Mouse (Mus musculus): ENCODE measurements around the gene Trf. TPM values are rescaled to one million over a fixed set of nuclear protein-coding genes. Genes with fewer than 3 reads are reported as not detected.
"Not testable (repeated sequence)": the region's sequence is repeated elsewhere in the genome, so short reads cannot be mapped to it uniquely, and the experiment has no call there.

The Trf gene
- total RNA-seq, 1 experiment from 2014 or later: 68.0 TPM

DNA sequence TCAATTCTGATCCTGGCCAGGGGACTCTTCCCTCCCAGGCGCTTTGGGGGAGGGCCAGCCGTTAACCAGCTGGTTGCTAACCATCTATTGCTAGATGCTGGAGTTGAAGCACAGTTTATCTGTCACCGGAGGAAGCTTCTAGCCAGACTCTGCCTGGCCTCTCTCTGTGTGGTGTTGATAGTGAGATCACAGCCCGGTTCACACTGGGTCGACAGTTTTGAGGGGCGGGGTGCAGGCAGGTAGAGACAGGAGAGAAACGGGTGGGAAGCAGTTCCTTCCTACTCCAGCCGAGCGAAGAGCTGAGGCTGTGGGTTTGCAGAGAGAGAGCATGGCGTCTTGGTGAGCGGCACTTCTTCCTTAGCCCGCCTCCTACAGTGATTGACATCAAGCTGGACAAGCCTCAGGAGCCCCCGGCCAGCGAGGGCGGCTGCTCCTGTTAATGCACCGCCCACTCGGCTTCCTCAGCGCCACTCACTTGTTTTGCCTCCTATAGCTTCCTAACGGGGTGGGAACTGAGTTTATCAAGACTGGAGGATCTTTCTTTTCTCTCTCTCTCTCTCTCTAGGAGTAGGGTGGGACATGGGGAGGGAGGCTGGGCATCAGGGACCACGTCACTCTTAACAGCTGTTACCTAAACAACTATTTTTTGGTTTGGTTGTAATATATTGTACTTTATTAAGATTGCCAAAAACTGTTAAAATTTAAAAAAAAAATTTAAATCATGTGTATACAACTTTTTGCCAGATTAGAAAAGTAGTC is 49.3 kb downstream of the Trf start:
- peak; percentile 96 to 99 for ATAC-seq (replicated peaks in 1 of 2; ENCODE audit: insufficient read depth in 1 of 2, low FRiP score in 2 of 2, low TSS enrichment in 1 of 2, low read depth in 1 of 2, poor library complexity in 2 of 2, severe bottlenecking in 2 of 2)

DNA sequence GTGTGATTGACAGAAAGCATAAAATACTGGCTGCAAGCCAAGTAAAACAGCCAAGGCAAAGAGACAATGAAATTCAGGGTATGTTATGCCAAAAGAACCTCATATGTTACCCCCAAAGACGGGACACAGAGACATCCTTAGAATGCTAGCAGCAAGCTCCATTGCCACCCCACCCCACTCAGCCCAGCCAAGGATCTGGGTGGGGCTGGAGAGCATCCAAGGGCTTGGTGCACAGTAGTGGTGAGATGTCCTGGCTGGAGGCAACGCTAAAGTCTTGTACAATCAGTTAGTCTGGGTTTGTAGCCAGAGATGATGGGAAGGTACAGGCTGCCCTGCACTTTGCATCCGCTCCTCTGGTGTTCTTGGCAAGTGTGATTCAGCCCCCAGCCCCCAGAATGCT is 49.9 kb downstream of the Trf start:
- peak in 1 of 2 experiments; percentile 4; a peak in 1 of 4 replicates for ATAC-seq (replicated peaks in 1 of 2; ENCODE audit: insufficient read depth in 1 of 2, low FRiP score in 2 of 2, low TSS enrichment in 1 of 2, low read depth in 1 of 2, poor library complexity in 2 of 2, severe bottlenecking in 2 of 2)

DNA sequence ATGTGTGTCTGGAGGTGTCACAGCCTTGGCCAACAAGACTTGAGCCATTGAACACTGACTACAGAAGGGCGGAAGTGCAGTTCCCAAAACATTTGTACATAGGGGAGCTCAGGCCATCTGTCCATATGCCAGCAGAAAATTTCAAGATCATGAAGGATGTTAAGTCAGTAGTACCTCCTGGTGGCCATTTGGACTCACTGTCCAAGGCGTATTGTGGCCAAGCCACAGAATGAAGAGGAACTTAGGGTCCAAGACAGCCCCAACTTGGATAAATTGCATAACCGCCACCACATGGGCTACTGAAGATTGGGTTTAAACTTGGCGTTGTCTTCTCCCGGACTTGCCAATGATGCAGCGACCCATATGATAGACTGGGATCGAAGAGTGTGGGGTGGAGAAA is 54.6 kb downstream of the Trf start:
- ATAC-seq (replicated peaks in 1 of 2; ENCODE audit: insufficient read depth in 1 of 2, low FRiP score in 2 of 2, low TSS enrichment in 1 of 2, low read depth in 1 of 2, poor library complexity in 2 of 2, severe bottlenecking in 2 of 2): no peak

DNA sequence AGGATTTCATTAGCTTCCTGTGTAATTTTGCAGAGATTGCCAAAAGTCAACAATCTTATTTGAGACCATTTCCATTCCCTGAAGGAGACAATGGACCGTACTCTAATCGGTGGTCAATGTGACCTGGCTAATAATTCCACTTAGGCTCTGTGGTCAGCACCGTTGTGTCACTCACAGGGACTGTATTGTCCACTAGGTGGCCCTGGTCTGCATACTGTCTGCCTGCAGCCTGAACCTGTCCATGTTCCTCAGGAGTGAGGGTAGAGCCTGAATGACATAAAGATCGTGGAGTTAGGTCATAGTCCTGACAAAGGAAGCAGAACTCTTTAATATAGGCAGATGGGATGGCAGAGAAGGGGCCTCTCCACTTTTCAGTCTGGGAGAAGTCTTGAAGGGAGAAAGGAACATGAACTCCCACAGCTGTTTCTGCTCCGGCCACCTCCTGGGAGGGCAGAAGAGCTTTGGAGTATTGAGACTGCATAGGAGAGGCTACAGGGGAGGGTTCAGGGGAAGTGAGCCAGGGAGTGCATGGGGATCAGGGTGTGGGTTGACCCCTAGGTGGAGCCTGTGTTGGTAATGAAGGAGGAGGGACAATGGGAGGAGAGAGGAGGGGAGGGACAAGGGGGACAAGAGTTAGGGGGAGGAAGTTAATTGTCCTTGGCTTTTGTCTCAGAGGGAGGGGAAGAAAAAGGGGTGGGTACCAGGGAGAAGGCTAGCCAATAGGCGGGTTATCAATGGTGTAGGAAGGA is 55.3 kb downstream of the Trf start:
- ATAC-seq (replicated peaks in 1 of 2; ENCODE audit: insufficient read depth in 1 of 2, low FRiP score in 2 of 2, low TSS enrichment in 1 of 2, low read depth in 1 of 2, poor library complexity in 2 of 2, severe bottlenecking in 2 of 2): peak; percentile 29 to 53; a peak in 2 of 4 replicates

DNA sequence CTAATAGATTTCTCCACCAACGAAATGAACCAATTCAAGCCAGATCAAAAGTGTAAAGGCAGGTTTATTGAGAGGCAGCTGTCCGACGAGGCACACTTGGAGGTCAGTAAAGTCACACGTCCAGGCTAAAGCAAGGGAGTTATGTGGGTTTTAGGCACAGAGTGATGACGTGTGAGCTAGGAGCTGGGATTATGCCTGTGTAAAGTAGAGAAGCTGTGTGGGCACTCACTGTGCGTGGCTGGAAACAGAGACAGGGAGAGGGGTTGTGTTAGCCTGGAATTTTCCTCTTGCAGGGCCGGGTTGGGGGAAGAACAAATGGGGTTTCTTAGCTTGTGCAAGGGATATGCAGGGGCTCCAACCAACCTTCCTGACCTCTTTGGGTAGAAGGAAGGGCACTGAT is 61.5 kb downstream of the Trf start:
- ATAC-seq (replicated peaks in 1 of 2; ENCODE audit: insufficient read depth in 1 of 2, low FRiP score in 2 of 2, low TSS enrichment in 1 of 2, low read depth in 1 of 2, poor library complexity in 2 of 2, severe bottlenecking in 2 of 2): no peak

DNA sequence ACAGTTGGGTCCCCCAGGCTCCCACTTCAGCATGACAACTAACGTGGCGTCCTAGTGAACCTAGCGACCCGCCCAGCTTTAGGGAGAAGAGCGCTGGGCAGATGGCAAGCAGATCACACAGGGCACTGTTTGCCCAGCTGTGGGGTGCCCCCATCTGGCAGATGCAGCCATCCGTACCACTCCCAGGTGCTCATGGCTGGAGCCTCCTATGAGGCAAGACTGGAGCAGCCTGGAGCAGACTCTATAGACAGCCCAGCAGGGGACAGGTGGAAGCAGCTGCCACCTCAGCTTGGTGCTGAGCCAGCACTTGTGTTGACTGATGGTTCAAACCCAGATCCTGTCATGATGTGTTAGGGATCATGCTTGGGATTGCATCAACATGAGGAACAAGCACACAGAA is 62.2 kb downstream of the Trf start:
- ATAC-seq (replicated peaks in 1 of 2; ENCODE audit: insufficient read depth in 1 of 2, low FRiP score in 2 of 2, low TSS enrichment in 1 of 2, low read depth in 1 of 2, poor library complexity in 2 of 2, severe bottlenecking in 2 of 2): no peak

DNA sequence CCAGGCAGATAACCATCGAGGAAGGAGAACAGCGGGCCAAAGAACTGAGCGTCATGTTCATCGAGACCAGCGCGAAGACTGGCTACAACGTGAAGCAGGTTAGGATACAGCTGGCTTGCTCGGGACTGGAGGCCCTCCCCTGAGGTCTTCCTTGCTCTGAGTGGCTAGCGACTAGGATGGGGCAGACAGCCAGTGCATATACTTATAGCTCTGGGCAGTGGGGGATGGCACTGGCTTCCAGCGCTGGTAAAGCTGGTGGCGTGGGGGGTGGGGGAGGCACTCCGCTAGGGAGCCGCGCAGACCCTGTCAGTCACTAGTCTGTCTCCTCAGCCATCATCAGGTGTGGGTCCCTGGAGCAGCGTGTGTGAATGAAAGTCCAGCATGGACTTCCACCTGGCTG is 66.4 kb downstream of the Trf start:
- ATAC-seq (replicated peaks in 1 of 2; ENCODE audit: insufficient read depth in 1 of 2, low FRiP score in 2 of 2, low TSS enrichment in 1 of 2, low read depth in 1 of 2, poor library complexity in 2 of 2, severe bottlenecking in 2 of 2): no peak

DNA sequence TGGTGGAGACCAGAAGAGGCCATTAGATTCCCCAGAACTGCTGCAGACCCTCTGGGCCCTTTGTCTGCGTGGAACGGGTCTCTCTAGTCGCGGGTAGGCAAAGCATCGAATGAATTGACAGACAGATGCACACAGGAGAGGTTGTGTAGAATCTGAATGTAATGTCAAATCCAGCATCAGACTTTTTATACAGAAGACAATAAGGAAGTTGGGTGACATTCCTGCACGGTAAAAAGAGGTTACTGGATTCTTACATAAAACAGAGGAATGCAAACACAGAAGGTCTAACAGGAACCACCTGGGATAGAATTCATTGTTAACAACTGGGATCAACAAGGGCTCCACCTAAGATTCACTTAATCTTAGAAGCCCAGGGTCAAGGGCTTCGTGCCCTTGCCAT is 75.1 kb downstream of the Trf start:
- not testable (repeated sequence) for ATAC-seq (replicated peaks in 1 of 2; ENCODE audit: insufficient read depth in 1 of 2, low FRiP score in 2 of 2, low TSS enrichment in 1 of 2, low read depth in 1 of 2, poor library complexity in 2 of 2, severe bottlenecking in 2 of 2)

DNA sequence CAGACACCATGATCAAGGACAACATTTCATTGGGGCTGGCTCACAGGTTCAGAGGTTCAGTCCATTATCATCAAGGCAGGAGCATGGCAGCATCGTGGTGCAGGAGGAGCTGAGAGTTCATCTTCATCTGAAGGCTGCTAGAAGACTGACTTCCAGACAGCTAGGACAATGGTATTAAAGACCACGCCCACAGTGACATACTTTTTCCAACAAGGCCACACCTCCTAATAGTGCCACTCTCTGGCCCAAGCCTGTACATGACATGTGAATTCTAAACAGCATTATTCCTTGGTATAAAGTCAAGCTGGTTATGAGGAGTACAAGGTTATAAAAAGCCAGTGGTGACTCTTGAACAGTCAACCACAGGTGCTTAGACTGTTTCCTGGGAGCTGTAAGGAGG is 75.7 kb downstream of the Trf start:
- no peak for ATAC-seq (replicated peaks in 1 of 2; ENCODE audit: insufficient read depth in 1 of 2, low FRiP score in 2 of 2, low TSS enrichment in 1 of 2, low read depth in 1 of 2, poor library complexity in 2 of 2, severe bottlenecking in 2 of 2)

Other genes with a start within 250 kb of the Trf start
- gene Slco2a1, start 241.7 kb downstream of the Trf start, total RNA-seq (2017): 0.25 and 0.88 TPM in 2 replicates
- 3.5 and 5.2 TPM in 2 replicates for gene Rab6b, start 118.7 kb downstream of the Trf start, total RNA-seq (2017)
- 19.1 and 21.7 TPM in 2 replicates for gene Srprb, start 28.3 kb downstream of the Trf start, total RNA-seq (2017)
- gene Gm20425, start 137 bp downstream of the Trf start, total RNA-seq (2017): not detected in 2 replicates
- 1.8 TPM in 1 of 2 replicates, not detected in the other for gene 1300017J02Rik, start 74.6 kb upstream of the Trf start, total RNA-seq (2017)
- 187 and 235 TPM in 2 replicates for gene Topbp1, start 74.8 kb upstream of the Trf start, total RNA-seq (2017)
- 172 and 198 TPM in 2 replicates for gene Cdv3, start 135.4 kb upstream of the Trf start, total RNA-seq (2017)
- 3.4 and 6.3 TPM in 2 replicates for gene Bfsp2, start 250.0 kb upstream of the Trf start, total RNA-seq (2017)

All from hematopoietic stem cell, adult 5-6 weeks (primary cell).